Mouse (Mus musculus): ENCODE results near the gene Amdhd2. TPM values are rescaled to one million over a fixed set of nuclear protein-coding genes. Genes with fewer than 3 reads are reported as not detected.
"Not testable (repeated sequence)": the region's sequence is repeated elsewhere in the genome, so short reads cannot be mapped to it uniquely, and the experiment has no call there.

Gene Amdhd2
- polyA plus RNA-seq, 1 experiment from 2014 or later: 25.2 TPM

DNA sequence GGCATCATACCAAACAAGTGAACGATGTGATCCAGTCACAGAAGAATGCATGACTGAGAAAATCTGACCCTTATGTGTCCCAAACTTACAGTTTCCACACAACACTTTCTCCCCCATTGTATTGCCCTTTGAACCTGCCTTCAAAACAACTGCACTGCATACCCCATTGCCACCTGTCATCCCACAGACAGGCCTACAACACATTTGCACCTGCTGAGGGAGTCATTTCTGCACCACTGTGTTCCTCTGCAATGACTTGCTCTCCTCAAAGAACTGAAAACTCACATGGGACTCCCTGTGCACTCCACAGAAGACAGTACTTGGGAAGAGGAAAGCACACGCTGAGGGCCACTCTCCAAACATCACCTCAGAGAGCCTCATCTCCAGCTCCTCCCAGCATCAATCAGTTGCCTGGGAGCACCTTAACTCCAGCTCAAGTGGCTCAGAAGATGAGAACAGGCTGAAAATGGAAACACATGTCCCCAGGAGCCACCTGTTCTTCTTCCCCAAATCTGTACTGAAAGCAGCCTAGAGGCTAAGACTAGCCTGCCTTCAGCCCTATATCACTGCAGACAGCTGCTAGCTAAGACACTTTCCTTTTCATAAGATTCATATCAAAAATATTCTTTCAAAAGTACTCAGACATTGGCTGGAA, 26.2 kb downstream of the Amdhd2 start:
- Histone ChIP-seq H3K36me3 (ENCODE audit: control insufficient read depth, insufficient read depth) (no peaks in the 10 kb centered on the region), H3K4me1 (ENCODE audit: control insufficient read depth, insufficient read depth, low read length) (peaks cover 28% of the 10 kb centered on the region), H3K27ac (ENCODE audit: low read length) (peak overlapping the region; percentile 43; the same call in 1 of the 2 replicates), H3K4me2 (ENCODE audit: low read depth, low read length) (no peak overlapping the region), H3K27me3 (ENCODE audit: control insufficient read depth, insufficient read depth, low read length) (no peaks in the 10 kb centered on the region), H3K4me3 (ENCODE audit: low read length) (no peak overlapping the region), H3K9ac (ENCODE audit: low read length) (no peak overlapping the region), H3K9me3 (replicated peaks; ENCODE audit: control insufficient read depth, low read length) (no peaks in the 10 kb centered on the region)
- 42% methylated on average over 2 of the region's 2 CpGs for WGBS
- no peak for ATAC-seq (replicated peaks; ENCODE audit: extremely low read depth, insufficient read depth, low FRiP score)

GRCm38 (mm10) chr17:24134062-24134461, 29.5 kb downstream of the Amdhd2 start:
- Histone ChIP-seq H3K4me3 (ENCODE audit: low read length) (no peak overlapping the region), H3K9me3 (replicated peaks; ENCODE audit: control insufficient read depth, low read length) (no peaks in the 10 kb centered on the region), H3K27me3 (ENCODE audit: control insufficient read depth, insufficient read depth, low read length) (no peaks in the 10 kb centered on the region), H3K4me2 (ENCODE audit: low read depth, low read length) (no peak overlapping the region), H3K9ac (ENCODE audit: low read length) (no peak overlapping the region), H3K4me1 (ENCODE audit: control insufficient read depth, insufficient read depth, low read length) (peaks cover 20% of the 10 kb centered on the region), H3K36me3 (ENCODE audit: control insufficient read depth, insufficient read depth) (no peaks in the 10 kb centered on the region), H3K27ac (ENCODE audit: low read length) (no peak overlapping the region)
- ATAC-seq (replicated peaks; ENCODE audit: extremely low read depth, insufficient read depth, low FRiP score): no peak

GRCm38 (mm10) chr17:24132919-24133318, 30.6 kb downstream of the Amdhd2 start:
- not testable (repeated sequence) for ATAC-seq (replicated peaks; ENCODE audit: extremely low read depth, insufficient read depth, low FRiP score); H3K9me3 ChIP-seq (replicated peaks; ENCODE audit: control insufficient read depth, low read length); H3K27me3 ChIP-seq (ENCODE audit: control insufficient read depth, insufficient read depth, low read length); H3K36me3 ChIP-seq (ENCODE audit: control insufficient read depth, insufficient read depth); H3K4me2 ChIP-seq (ENCODE audit: low read depth, low read length); H3K4me3 ChIP-seq (ENCODE audit: low read length); H3K27ac ChIP-seq (ENCODE audit: low read length); H3K9ac ChIP-seq (ENCODE audit: low read length)
- peaks cover 17% of the 10 kb centered on the region for H3K4me1 ChIP-seq (ENCODE audit: control insufficient read depth, insufficient read depth, low read length)
- WGBS: 84% methylated on average over 4 of the region's 4 CpGs

DNA sequence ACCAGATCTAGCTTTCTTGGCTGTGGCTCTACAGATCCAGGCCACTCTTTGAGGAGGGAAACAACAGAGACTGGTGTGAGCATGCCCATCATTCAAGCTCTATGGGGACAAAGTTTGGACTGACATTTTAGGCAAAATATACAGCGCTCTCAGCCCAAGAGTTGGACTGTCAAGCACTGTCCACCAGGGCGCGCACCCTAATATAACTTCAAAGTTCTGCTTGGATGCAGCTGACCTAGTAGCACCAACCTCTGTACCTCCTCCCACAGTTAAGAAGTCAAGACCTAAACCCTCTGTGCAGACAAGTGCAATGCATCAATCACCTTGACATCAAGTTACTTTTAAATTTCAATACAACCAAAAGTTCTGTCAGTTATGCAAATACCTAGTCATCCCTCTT, 32.0 kb downstream of the Amdhd2 start:
- H3K4me1 ChIP-seq (ENCODE audit: control insufficient read depth, insufficient read depth, low read length): peaks cover 10% of the 10 kb centered on the region; the same call in 1 of the 2 replicates
- no peaks in the 10 kb centered on the region for H3K27me3 ChIP-seq (ENCODE audit: control insufficient read depth, insufficient read depth, low read length)
- no peaks in the 10 kb centered on the region for H3K36me3 ChIP-seq (ENCODE audit: control insufficient read depth, insufficient read depth)
- 90% methylated on average over 3 of the region's 3 CpGs for WGBS
- H3K9me3 ChIP-seq (replicated peaks; ENCODE audit: control insufficient read depth, low read length): no peaks in the 10 kb centered on the region
- no peak overlapping the region for H3K4me3 ChIP-seq (ENCODE audit: low read length)
- no peak for ATAC-seq (replicated peaks; ENCODE audit: extremely low read depth, insufficient read depth, low FRiP score)
- H3K4me2 ChIP-seq (ENCODE audit: low read depth, low read length): no peak overlapping the region
- no peak overlapping the region for H3K9ac ChIP-seq (ENCODE audit: low read length)
- H3K27ac ChIP-seq (ENCODE audit: low read length): no peak overlapping the region

GRCm38 (mm10) chr17:24129246-24129645, 34.3 kb downstream of the Amdhd2 start:
- H3K9me3 ChIP-seq (replicated peaks; ENCODE audit: control insufficient read depth, low read length); H3K9ac ChIP-seq (ENCODE audit: low read length); H3K27me3 ChIP-seq (ENCODE audit: control insufficient read depth, insufficient read depth, low read length); ATAC-seq (replicated peaks; ENCODE audit: extremely low read depth, insufficient read depth, low FRiP score); H3K4me1 ChIP-seq (ENCODE audit: control insufficient read depth, insufficient read depth, low read length); H3K4me2 ChIP-seq (ENCODE audit: low read depth, low read length); H3K36me3 ChIP-seq (ENCODE audit: control insufficient read depth, insufficient read depth); H3K27ac ChIP-seq (ENCODE audit: low read length); H3K4me3 ChIP-seq (ENCODE audit: low read length): not testable (repeated sequence)
- WGBS: 83% methylated on average over 4 of the region's 4 CpGs

DNA sequence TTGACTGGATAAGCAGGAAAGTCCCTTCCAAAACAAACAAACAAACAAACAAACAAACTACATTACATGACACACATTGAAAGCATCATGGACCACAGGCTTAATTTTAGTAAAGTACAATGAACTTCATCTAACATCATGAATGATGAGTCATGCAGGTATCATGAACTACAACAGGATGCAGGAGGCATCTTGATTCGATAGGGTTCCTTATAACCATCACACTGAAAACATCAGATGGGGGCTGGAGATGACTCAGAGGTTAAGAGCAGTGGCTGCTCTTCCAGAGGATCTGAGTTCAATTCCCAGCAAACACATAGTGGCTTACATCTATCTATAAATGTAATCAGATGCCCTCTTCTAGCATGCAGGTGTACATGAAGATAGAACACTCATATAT, 36.0 kb downstream of the Amdhd2 start:
- Histone ChIP-seq H3K4me1 (ENCODE audit: control insufficient read depth, insufficient read depth, low read length) (peaks cover 8% of the 10 kb centered on the region), H3K4me3 (ENCODE audit: low read length) (no peak overlapping the region), H3K9ac (ENCODE audit: low read length) (no peak overlapping the region), H3K4me2 (ENCODE audit: low read depth, low read length) (no peak overlapping the region), H3K27me3 (ENCODE audit: control insufficient read depth, insufficient read depth, low read length) (no peaks in the 10 kb centered on the region), H3K9me3 (replicated peaks; ENCODE audit: control insufficient read depth, low read length) (no peaks in the 10 kb centered on the region), H3K27ac (ENCODE audit: low read length) (no peak overlapping the region), H3K36me3 (ENCODE audit: control insufficient read depth, insufficient read depth) (no peaks in the 10 kb centered on the region)
- no peak for ATAC-seq (replicated peaks; ENCODE audit: extremely low read depth, insufficient read depth, low FRiP score)
- WGBS: 85% methylated on average over 1 of the region's 1 CpGs

GRCm38 (mm10) chr17:24126801-24127200, 36.8 kb downstream of the Amdhd2 start:
- 74% methylated on average over 3 of the region's 3 CpGs for WGBS
- Histone ChIP-seq H3K36me3 (ENCODE audit: control insufficient read depth, insufficient read depth) (no peaks in the 10 kb centered on the region), H3K4me3 (ENCODE audit: low read length) (no peak overlapping the region), H3K4me1 (ENCODE audit: control insufficient read depth, insufficient read depth, low read length) (peaks cover 8% of the 10 kb centered on the region), H3K4me2 (ENCODE audit: low read depth, low read length) (no peak overlapping the region), H3K9ac (ENCODE audit: low read length) (no peak overlapping the region), H3K27ac (ENCODE audit: low read length) (no peak overlapping the region), H3K9me3 (replicated peaks; ENCODE audit: control insufficient read depth, low read length) (peaks cover 1% of the 10 kb centered on the region; the same call in 1 of the 2 replicates), H3K27me3 (ENCODE audit: control insufficient read depth, insufficient read depth, low read length) (no peaks in the 10 kb centered on the region)
- ATAC-seq (replicated peaks; ENCODE audit: extremely low read depth, insufficient read depth, low FRiP score): no peak

GRCm38 (mm10) chr17:24119446-24119845, 44.1 kb downstream of the Amdhd2 start:
- Histone ChIP-seq H3K27ac (ENCODE audit: low read length) (no peak overlapping the region), H3K9me3 (replicated peaks; ENCODE audit: control insufficient read depth, low read length) (peaks cover 2% of the 10 kb centered on the region; the same call in 1 of the 2 replicates), H3K4me2 (ENCODE audit: low read depth, low read length) (no peak overlapping the region), H3K36me3 (ENCODE audit: control insufficient read depth, insufficient read depth) (no peaks in the 10 kb centered on the region), H3K27me3 (ENCODE audit: control insufficient read depth, insufficient read depth, low read length) (no peaks in the 10 kb centered on the region), H3K4me1 (ENCODE audit: control insufficient read depth, insufficient read depth, low read length) (peaks cover 9% of the 10 kb centered on the region), H3K4me3 (ENCODE audit: low read length) (no peak overlapping the region), H3K9ac (ENCODE audit: low read length) (no peak overlapping the region)
- 67% methylated on average over 3 of the region's 3 CpGs for WGBS
- ATAC-seq (replicated peaks; ENCODE audit: extremely low read depth, insufficient read depth, low FRiP score): no peak

DNA sequence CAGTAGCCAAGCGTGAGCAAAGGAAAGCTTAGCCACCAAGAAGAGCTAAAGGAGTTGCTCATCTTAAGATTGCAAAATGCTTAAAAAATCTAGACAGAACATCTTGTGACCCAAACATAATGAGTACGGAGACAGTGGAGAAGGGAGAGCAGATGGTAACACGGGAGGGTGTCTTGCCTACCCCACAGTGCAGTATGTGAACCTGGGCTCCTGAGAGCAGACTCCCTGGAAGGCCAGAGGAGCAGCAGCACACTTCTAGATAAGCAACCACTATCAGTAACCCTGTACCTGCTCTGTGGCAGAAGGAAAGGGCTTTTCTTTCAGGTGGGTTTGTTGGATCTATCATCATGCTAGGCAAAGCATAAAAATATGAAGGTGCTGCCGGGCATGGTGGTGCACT, 50.5 kb downstream of the Amdhd2 start:
- no peak overlapping the region for H3K4me3 ChIP-seq (ENCODE audit: low read length)
- peaks cover 11% of the 10 kb centered on the region for H3K36me3 ChIP-seq (ENCODE audit: control insufficient read depth, insufficient read depth)
- no peak overlapping the region for H3K9ac ChIP-seq (ENCODE audit: low read length)
- no peaks in the 10 kb centered on the region for H3K9me3 ChIP-seq (replicated peaks; ENCODE audit: control insufficient read depth, low read length)
- no peaks in the 10 kb centered on the region for H3K27me3 ChIP-seq (ENCODE audit: control insufficient read depth, insufficient read depth, low read length)
- no peak overlapping the region for H3K27ac ChIP-seq (ENCODE audit: low read length)
- H3K4me1 ChIP-seq (ENCODE audit: control insufficient read depth, insufficient read depth, low read length): peaks cover 16% of the 10 kb centered on the region
- no peak overlapping the region for H3K4me2 ChIP-seq (ENCODE audit: low read depth, low read length)
- no peak for ATAC-seq (replicated peaks; ENCODE audit: extremely low read depth, insufficient read depth, low FRiP score)
- 86% methylated on average over 4 of the region's 4 CpGs for WGBS

Data from heart, embryonic 16.5 days (tissue).